In the genomic region with DNA sequence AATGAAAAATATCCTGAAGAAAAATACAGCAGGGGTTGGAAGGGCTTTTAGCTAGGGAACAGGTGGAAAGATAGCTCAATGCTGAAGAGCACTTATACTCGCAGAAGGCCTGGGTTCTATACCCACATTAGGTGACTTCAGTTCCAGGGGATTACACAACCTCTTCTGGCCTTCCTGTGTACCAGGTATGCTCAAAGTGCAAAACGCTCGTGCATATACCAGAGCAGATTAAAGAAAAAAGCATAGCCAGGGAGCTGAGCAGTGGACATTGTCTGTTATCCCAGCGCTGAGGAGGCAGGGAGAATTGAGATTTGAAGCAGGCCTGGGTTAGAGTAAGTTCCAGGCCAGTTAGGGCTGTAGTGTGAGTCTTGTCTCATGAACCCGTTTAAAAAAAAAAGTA, we compare ENCODE assay signal across 8 mouse cellular contexts. TPM values are rescaled to one million over a fixed set of nuclear protein-coding genes. Genes with fewer than 3 reads are reported as not detected.
DNase-seq lines count a peak whose midpoint lies in the region; ATAC-seq and TF ChIP-seq lines count a peak whose summit lies in the region.

No protein-coding gene starts in this region.

- H3K9me3 ChIP-seq in lung, postnatal 0 days (ENCODE audit: low read length), result no peaks in the 10 kb centered on the region
- no peaks in the 10 kb centered on the region for H3K9me3 ChIP-seq in forebrain, embryonic 14.5 days (replicated peaks; ENCODE audit: control insufficient read depth, low read length)
- no peaks in the 10 kb centered on the region for H3K9me3 ChIP-seq in limb, embryonic 14.5 days (ENCODE audit: control insufficient read depth, low read length)
- no peaks in the 10 kb centered on the region for H3K9me3 ChIP-seq in stomach, embryonic 15.5 days

- TF ChIP-seq CTCF in lung, postnatal 0 days (IDR thresholded peaks at IDR 0.05), result no peak

- no peak for TF ChIP-seq EP300 in lung, postnatal 0 days (IDR thresholded peaks at IDR 0.05)

- peaks cover 9% of the 10 kb centered on the region; the same call in 1 of the 2 replicates for H3K4me1 ChIP-seq in lung, postnatal 0 days (ENCODE audit: insufficient read depth, low read depth, low read length)
- H3K4me1 ChIP-seq in forebrain, embryonic 14.5 days (ENCODE audit: control insufficient read depth, insufficient read depth, low read length), result peaks cover 21% of the 10 kb centered on the region
- peaks cover 23% of the 10 kb centered on the region for H3K4me1 ChIP-seq in limb, embryonic 14.5 days (ENCODE audit: control insufficient read depth, insufficient read depth, low read length)
- peaks cover 8% of the 10 kb centered on the region for H3K4me1 ChIP-seq in stomach, embryonic 15.5 days

- peak overlapping the region; percentile 96 for H3K9ac ChIP-seq in lung, postnatal 0 days (replicated peaks; ENCODE audit: low read depth)
- H3K9ac ChIP-seq in forebrain, embryonic 14.5 days (ENCODE audit: low read length), result peak overlapping the region; percentile 95
- H3K9ac ChIP-seq in limb, embryonic 14.5 days (ENCODE audit: low read depth, low read length, severe bottlenecking), result peak overlapping the region; percentile 91; the same call in 1 of the 2 replicates
- peak overlapping the region; percentile 10; the same call in 1 of the 2 replicates for H3K9ac ChIP-seq in stomach, embryonic 15.5 days

- H3K27me3 ChIP-seq in lung, postnatal 0 days (replicated peaks; ENCODE audit: insufficient read depth, low read length), result no peaks in the 10 kb centered on the region
- no peaks in the 10 kb centered on the region for H3K27me3 ChIP-seq in forebrain, embryonic 14.5 days (replicated peaks; ENCODE audit: control insufficient read depth, insufficient read depth, low read length)
- H3K27me3 ChIP-seq in limb, embryonic 14.5 days (ENCODE audit: control insufficient read depth, insufficient read depth, low read length), result no peaks in the 10 kb centered on the region
- H3K27me3 ChIP-seq in stomach, embryonic 15.5 days (replicated peaks), result no peaks in the 10 kb centered on the region

- H3K27ac ChIP-seq in lung, postnatal 0 days (ENCODE audit: low read length), result no peak overlapping the region
- H3K27ac ChIP-seq in forebrain, embryonic 14.5 days (ENCODE audit: low read depth, low read length), result no peak overlapping the region
- no peak overlapping the region for H3K27ac ChIP-seq in limb, embryonic 14.5 days (replicated peaks; ENCODE audit: low read depth, low read length)
- H3K27ac ChIP-seq in stomach, embryonic 15.5 days, result no peak overlapping the region

- WGBS in lung, postnatal 0 days, result 39% methylated on average over 5 of the region's 5 CpGs
- 58% methylated on average over 5 of the region's 5 CpGs for WGBS in forebrain, embryonic 14.5 days
- 49% methylated on average over 5 of the region's 5 CpGs for WGBS in limb, embryonic 14.5 days
- 51% methylated on average over 5 of the region's 5 CpGs for WGBS in stomach, embryonic 15.5 days

- peak overlapping the region; percentile 78 for H3K4me2 ChIP-seq in lung, postnatal 0 days (replicated peaks; ENCODE audit: low read depth, low read length)
- H3K4me2 ChIP-seq in forebrain, embryonic 14.5 days (ENCODE audit: low read length), result peak overlapping the region; percentile 75
- peak overlapping the region; percentile 81 for H3K4me2 ChIP-seq in limb, embryonic 14.5 days (replicated peaks; ENCODE audit: low read depth, low read length, severe bottlenecking)
- H3K4me2 ChIP-seq in stomach, embryonic 15.5 days, result peak overlapping the region; percentile 69

- no peak for ATAC-seq in lung, postnatal 0 days
- ATAC-seq in forebrain, embryonic 14.5 days, result no peak
- no peak for ATAC-seq in limb, embryonic 14.5 days (ENCODE audit: low FRiP score, low read depth)
- ATAC-seq in stomach, embryonic 15.5 days (ENCODE audit: insufficient read depth, low FRiP score, low read depth), result no peak
- ATAC-seq in erythroid progenitor cell, adult 5-6 weeks (replicated peaks; ENCODE audit: low FRiP score, poor library complexity, severe bottlenecking), result no peak

- DNase-seq in lung, postnatal 0 days (ENCODE audit: low spot score), result no peak
- no peak for DNase-seq in lung, postnatal 14 days
- no peak for DNase-seq in forebrain, embryonic 14.5 days (ENCODE audit: low spot score)
- DNase-seq in limb, embryonic 14.5 days (ENCODE audit: low spot score), result no peak
- DNase-seq in natural killer cell, adult 2 months (ENCODE audit: low spot score in 2 of 2), result no peak
- DNase-seq in adrenal gland, adult (ENCODE audit: inconsistent age in 2 of 2, low spot score in 1 of 2), result no peak

- no peak for TF ChIP-seq POLR2A in limb, embryonic 14.5 days (IDR thresholded peaks at IDR 0.05; ENCODE audit: borderline replicate concordance, extremely low read depth, insufficient read depth, insufficient read length)

- H3K36me3 ChIP-seq in lung, postnatal 0 days (ENCODE audit: insufficient read depth, low read length), result no peaks in the 10 kb centered on the region
- H3K36me3 ChIP-seq in forebrain, embryonic 14.5 days (ENCODE audit: control insufficient read depth, insufficient read depth, low read length), result no peaks in the 10 kb centered on the region; the same call in 1 of the 2 replicates
- H3K36me3 ChIP-seq in limb, embryonic 14.5 days (ENCODE audit: control insufficient read depth, insufficient read depth, low read length), result no peaks in the 10 kb centered on the region
- H3K36me3 ChIP-seq in stomach, embryonic 15.5 days, result no peaks in the 10 kb centered on the region

- no peak overlapping the region for H3K4me3 ChIP-seq in lung, postnatal 0 days (ENCODE audit: low read depth, low read length)
- H3K4me3 ChIP-seq in forebrain, embryonic 14.5 days (ENCODE audit: low read depth, low read length), result peak overlapping the region; percentile 96
- peak overlapping the region; percentile 75 for H3K4me3 ChIP-seq in limb, embryonic 14.5 days (replicated peaks; ENCODE audit: low read length)
- peak overlapping the region; percentile 99 for H3K4me3 ChIP-seq in stomach, embryonic 15.5 days (replicated peaks)

RNA-seq across cellular contexts. Expression of a gene that starts 1.4 kb away (rescaled TPM):
- polyA plus RNA-seq in lung, postnatal 0 days (2015; fragmentation: Nextera tagmentation; extraction: Ambion mirVana), result 31.8 and 34.2 TPM in 2 replicates
- 42.5 and 48.3 TPM in 2 replicates for polyA plus RNA-seq in forebrain, embryonic 14.5 days (2014; fragmentation: Nextera tagmentation; extraction: Ambion mirVana)
- polyA plus RNA-seq in limb, embryonic 14.5 days (2012; rRNA removed), result 35.4 and 42.1 TPM in 2 replicates
- polyA plus RNA-seq in limb, embryonic 14.5 days (2014; fragmentation: Nextera tagmentation; extraction: Ambion mirVana), result 68.5 and 76.8 TPM in 2 replicates
- 47.2 and 49.5 TPM in 2 replicates for polyA plus RNA-seq in stomach, embryonic 15.5 days (2015; fragmentation: Nextera tagmentation; extraction: Ambion mirVana)
- 12.6 and 16.8 TPM in 2 replicates for total RNA-seq in erythroid progenitor cell, adult 5-6 weeks (2015; ENCODE audit: low replicate concordance)
- 10.4 and 19.3 TPM in 2 replicates for total RNA-seq in erythroid progenitor cell, adult 5-6 weeks (2017; ENCODE audit: low replicate concordance)

RNA-seq across cellular contexts. Expression of a gene that starts 47.7 kb away (rescaled TPM):
- polyA plus RNA-seq in lung, postnatal 0 days (2015; fragmentation: Nextera tagmentation; extraction: Ambion mirVana), result 8.6 and 10.2 TPM in 2 replicates
- 49.4 and 55.7 TPM in 2 replicates for polyA plus RNA-seq in forebrain, embryonic 14.5 days (2014; fragmentation: Nextera tagmentation; extraction: Ambion mirVana)
- 46.4 and 50.3 TPM in 2 replicates for polyA plus RNA-seq in limb, embryonic 14.5 days (2012; rRNA removed)
- 32.0 and 40.9 TPM in 2 replicates for polyA plus RNA-seq in limb, embryonic 14.5 days (2014; fragmentation: Nextera tagmentation; extraction: Ambion mirVana)
- polyA plus RNA-seq in stomach, embryonic 15.5 days (2015; fragmentation: Nextera tagmentation; extraction: Ambion mirVana), result 17.6 and 19.4 TPM in 2 replicates
- 157 and 167 TPM in 2 replicates for total RNA-seq in erythroid progenitor cell, adult 5-6 weeks (2015; ENCODE audit: low replicate concordance)
- total RNA-seq in erythroid progenitor cell, adult 5-6 weeks (2017; ENCODE audit: low replicate concordance), result 77.0 and 106 TPM in 2 replicates

Comparison
In these comparisons a context has a peak if more than half of its experiments do, and no peak if none do; other contexts are left out.
1. H3K9ac ChIP-seq: peak in every context shown above with its lines; median percentile 96 in lung, postnatal 0 days; 95 in forebrain, embryonic 14.5 days; 91 in limb, embryonic 14.5 days; 10 in stomach, embryonic 15.5 days.